Mouse (Mus musculus): ENCODE results near the gene Nectin1.

- peak; percentile 74 for TF ChIP-seq CTCF (IDR thresholded peaks at IDR 0.05; ENCODE audit: low read depth, low read length)
- TF ChIP-seq POLR2A (IDR thresholded peaks at IDR 0.05; ENCODE audit: insufficient read depth, low read length), result no peak
Observed at GRCm38 (mm10) chr9:43743647-43744137, at the start of gene Nectin1.

Measured in ES-Bruce4 (cell line).